Mouse (Mus musculus): ENCODE measurements around the gene Slc25a30.

- TF ChIP-seq POLR2A (IDR thresholded peaks at IDR 0.05; ENCODE audit: borderline replicate concordance, extremely low read depth, low read depth, low read length) (peak; percentile 87), CTCF (IDR thresholded peaks at IDR 0.05; ENCODE audit: insufficient read depth, low read length) (no peak)
These were observed at the start of gene Slc25a30 for GRCm38 (mm10) chr14:75786868-75787793.

Measured in lung, adult 2 months (tissue).